Mouse (Mus musculus): ENCODE results near the gene Ccdc81. TPM values are rescaled to one million over a fixed set of nuclear protein-coding genes. Genes with fewer than 3 reads are reported as not detected.

Gene Ccdc81
- total RNA-seq, 2 experiments from 2014 or later, result 0.57 to 0.70 TPM

DNA sequence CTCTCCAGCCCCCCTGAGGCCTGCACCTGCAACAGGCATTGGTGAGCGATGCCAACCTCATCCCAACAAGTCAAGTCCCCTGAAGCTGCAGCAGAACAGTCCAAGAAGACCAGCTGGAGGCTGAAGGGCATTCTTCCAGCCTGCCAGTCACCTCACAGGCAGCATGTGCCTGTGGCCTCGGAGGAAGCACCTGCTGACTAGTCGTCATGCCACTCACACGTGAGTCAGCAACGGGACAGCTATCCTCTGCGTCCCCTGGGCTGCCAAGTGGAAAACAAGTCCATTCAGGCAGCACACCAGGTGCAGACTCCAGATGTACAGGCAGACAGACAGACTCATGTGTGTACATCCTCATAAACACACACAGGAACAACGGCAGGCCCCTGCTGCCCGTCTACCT is 67.9 kb downstream of the Ccdc81 start:
- Histone ChIP-seq H3K4me3 (no peak overlapping the region), H3K27ac (no peak overlapping the region)
- DNase-seq (ENCODE audit: extremely low spot score in 1 of 2, low spot score in 2 of 2), result no peak
- no peak for TF ChIP-seq CTCF (IDR thresholded peaks at IDR 0.05)
- intact Hi-C loops (cut with DNase I), result no loop called here

- Histone ChIP-seq H3K27ac (no peak overlapping the region), H3K4me3 (no peak overlapping the region)
- no peak for TF ChIP-seq CTCF (IDR thresholded peaks at IDR 0.05)
- no peak for DNase-seq (ENCODE audit: extremely low spot score in 1 of 2, low spot score in 2 of 2)
- intact Hi-C loops (cut with DNase I), result no loop called here
Observed at GRCm38 (mm10) chr7:89833521-89833920, 69.9 kb downstream of the Ccdc81 start.

GRCm38 (mm10) chr7:89829201-89829600 is 74.2 kb downstream of the Ccdc81 start:
- DNase-seq (ENCODE audit: extremely low spot score in 1 of 2, low spot score in 2 of 2), result no peak
- intact Hi-C loops (cut with DNase I), result no loop called here
- Histone ChIP-seq H3K27ac (no peak overlapping the region), H3K4me3 (no peak overlapping the region)
- TF ChIP-seq CTCF (IDR thresholded peaks at IDR 0.05), result peak; percentile 55

- H3K4me3 ChIP-seq, result no peak overlapping the region
- no peak for TF ChIP-seq CTCF (IDR thresholded peaks at IDR 0.05)
- intact Hi-C loops (cut with DNase I), result no loop called here
- no peak for DNase-seq (ENCODE audit: extremely low spot score in 1 of 2, low spot score in 2 of 2)
- H3K27ac ChIP-seq, result no peak overlapping the region
Observed at GRCm38 (mm10) chr7:89828436-89829065, 74.9 kb downstream of the Ccdc81 start.

Other genes starting within 250 kb of the Ccdc81 start
- gene Hikeshi, start 37.6 kb upstream of the Ccdc81 start, total RNA-seq (2021), result 10 to 100 TPM; 83.9 to 85.3 TPM
- 10 to 100 TPM; 38.4 to 41.4 TPM for gene Eed, start 77.4 kb upstream of the Ccdc81 start, total RNA-seq (2021)
- gene Picalm, start 226.6 kb upstream of the Ccdc81 start, total RNA-seq (2021), result 100 to 1,000 TPM; 143 to 144 TPM